Mouse (Mus musculus) heart, embryonic 16.5 days (tissue): Measurements from ENCODE around the gene Egr2. TPM values are rescaled to one million over a fixed set of nuclear protein-coding genes. Genes with fewer than 3 reads are reported as not detected.

Experiments used
- ATAC-seq: fragments of 200-750 bp; cut with Nextera tagmentation; replicated peaks from 2 replicates; pipeline ENCODE4 v1.8.0; 2017; ENCODE audit warnings: moderate number of reproducible peaks; ENCODE audit not compliant: insufficient read depth, low FRiP score; ENCODE audit errors: extremely low read depth
- H3K27ac ChIP-seq: fragments of 300-500 bp; sonication (generic); 2 replicates; pipeline ENCODE4 v1.5.1; 2014; ENCODE audit warnings: mild to moderate bottlenecking, low read length, control low read depth, moderate library complexity
- H3K27me3 ChIP-seq: fragments of 300-500 bp; sonication (generic); 2 replicates; pipeline ENCODE4 v1.6.1; 2014; ENCODE audit warnings: low read length, mixed read lengths; ENCODE audit not compliant: control insufficient read depth, insufficient read depth
- H3K36me3 ChIP-seq: fragments of 300-500 bp; sonication (generic); 2 replicates; pipeline ENCODE4 v1.6.1; 2014; ENCODE audit not compliant: control insufficient read depth, insufficient read depth
- H3K4me1 ChIP-seq: fragments of 300-500 bp; sonication (generic); 2 replicates; pipeline ENCODE4 v1.6.1; 2014; ENCODE audit warnings: low read length, mixed read lengths; ENCODE audit not compliant: control insufficient read depth, insufficient read depth
- H3K4me2 ChIP-seq: fragments of 300-500 bp; sonication (generic); 2 replicates; pipeline ENCODE4 v1.6.1; 2014; ENCODE audit warnings: low read depth, mild to moderate bottlenecking, control low read depth, low read length
- H3K4me3 ChIP-seq: fragments of 300-500 bp; sonication (generic); 2 replicates; pipeline ENCODE4 v1.5.1; 2014; ENCODE audit warnings: mild to moderate bottlenecking, control low read depth, low read length
- H3K9ac ChIP-seq: fragments of 300-500 bp; sonication (generic); 2 replicates; pipeline ENCODE4 v1.6.1; 2014; ENCODE audit warnings: low read length, control low read depth
- H3K9me3 ChIP-seq: fragments of 300-500 bp; sonication (generic); replicated peaks from 2 replicates; pipeline ENCODE4 v1.6.1; 2016; ENCODE audit warnings: low read length; ENCODE audit not compliant: control insufficient read depth
- WGBS: fragments of 180-500 bp; shearing (Covaris S2); extraction: QIAGEN DNeasy Blood & Tissue Kit; methylation state at CpG from one replicate; pipeline ENCODE4 v1.1.7; 2014; 5-methylcytosine and 5-hydroxymethylcytosine counted together
- polyA plus RNA-seq: library from polyadenylated mRNA; unstranded; fragments of >200 nt; fragmentation: Nextera tagmentation; extraction: Ambion mirVana; gene quantifications from 2 replicates; pipeline ENCODE4 v1.2.1, GENCODE M21; 2015

The Egr2 gene
- polyA plus RNA-seq, 1 experiment from 2014 or later, result 1.2 TPM

GRCm38 (mm10) chr10:67579830-67580229 is 44.6 kb downstream of the Egr2 start:
- no peaks in the 10 kb centered on the region for H3K9me3 ChIP-seq
- ATAC-seq, result no peak
- H3K27me3 ChIP-seq, result no peaks in the 10 kb centered on the region
- H3K9ac ChIP-seq, result no peak overlapping the region
- peaks cover 6% of the 10 kb centered on the region for H3K4me1 ChIP-seq
- no peak overlapping the region for H3K4me3 ChIP-seq
- no peaks in the 10 kb centered on the region for H3K36me3 ChIP-seq
- 87% methylated on average over 4 of the region's 4 CpGs for WGBS
- no peak overlapping the region for H3K4me2 ChIP-seq
- no peak overlapping the region for H3K27ac ChIP-seq

GRCm38 (mm10) chr10:67581698-67582285 is 46.5 kb downstream of the Egr2 start:
- ATAC-seq, result no peak
- Histone ChIP-seq H3K4me1 (peaks cover 6% of the 10 kb centered on the region), H3K4me3 (no peak overlapping the region), H3K9ac (no peak overlapping the region), H3K9me3 (no peaks in the 10 kb centered on the region), H3K27me3 (no peaks in the 10 kb centered on the region), H3K4me2 (no peak overlapping the region), H3K27ac (no peak overlapping the region), H3K36me3 (no peaks in the 10 kb centered on the region)
- WGBS, result 60% methylated on average over 12 of the region's 12 CpGs

- no peak for ATAC-seq
- Histone ChIP-seq H3K9me3 (no peaks in the 10 kb centered on the region), H3K9ac (no peak overlapping the region), H3K27ac (no peak overlapping the region), H3K4me1 (no peaks in the 10 kb centered on the region), H3K27me3 (no peaks in the 10 kb centered on the region), H3K4me3 (no peak overlapping the region), H3K36me3 (no peaks in the 10 kb centered on the region), H3K4me2 (no peak overlapping the region)
- WGBS, result 74% methylated on average over 18 of the region's 18 CpGs
Observed at GRCm38 (mm10) chr10:67585873-67586610, 50.8 kb downstream of the Egr2 start.

Other genes starting within 250 kb of the Egr2 start
- 43.9 and 46.0 TPM in 2 replicates for gene Ado, start 13.5 kb downstream of the Egr2 start, polyA plus RNA-seq